Mouse (Mus musculus): ENCODE measurements around the gene Dusp6.

DNA sequence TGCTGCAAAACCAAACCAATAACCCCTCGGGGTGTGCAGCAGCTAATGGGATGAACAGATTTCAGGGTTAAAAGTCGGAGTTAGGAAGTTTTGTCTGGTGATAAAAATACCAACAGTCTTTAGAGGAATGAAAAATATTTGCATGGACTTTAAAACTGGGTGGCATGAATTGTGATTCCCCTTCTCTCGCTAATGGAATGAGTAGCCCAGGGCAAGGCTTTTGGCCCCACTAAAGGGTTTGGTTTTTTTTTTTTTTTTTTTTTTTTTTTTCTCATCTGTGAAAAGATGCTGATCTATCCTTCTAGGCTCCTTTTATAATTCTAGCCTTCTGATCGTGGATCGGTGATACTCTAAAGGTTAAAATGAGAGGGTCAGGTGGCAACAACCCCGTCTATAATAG lies 6.7 kb downstream of the Dusp6 start:
- TF ChIP-seq POLR2A (IDR thresholded peaks at IDR 0.05; ENCODE audit: extremely low read depth, insufficient read depth, low read length), result no peak
- TF ChIP-seq CTCF (IDR thresholded peaks at IDR 0.05; ENCODE audit: low read depth, low read length), result no peak
